Mouse (Mus musculus) 3134 (cell line): ENCODE measurements around the gene Myom1.

ENCODE experiments used
- DNase-seq: peaks from one replicate; pipeline ENCODE4 v3.0.0-alpha.2; 2011; ENCODE audit warnings: low spot score; ENCODE audit not compliant: insufficient read length; ENCODE audit errors: extremely low read depth

The Myom1 gene

DNA sequence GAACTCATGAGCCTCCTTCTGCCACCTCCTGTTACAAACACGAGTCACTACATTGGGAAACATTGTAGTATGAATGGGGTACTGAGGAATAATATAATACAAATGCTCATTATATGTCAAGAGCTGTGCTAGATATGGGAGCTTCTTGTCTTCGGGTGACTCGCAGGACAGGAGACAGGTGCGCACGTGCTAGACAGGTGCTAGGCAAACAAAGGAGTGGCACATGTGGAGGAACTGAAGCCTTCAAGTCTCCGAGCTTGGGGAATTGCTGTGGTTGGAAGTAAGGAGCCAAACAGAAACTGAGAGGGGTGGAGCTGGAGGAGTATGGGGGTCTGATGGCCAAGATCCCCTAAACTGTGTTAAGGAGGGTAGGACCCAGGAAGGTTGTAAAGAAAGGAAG lies 10.7 kb downstream of the Myom1 start:
- no peak for DNase-seq

DNA sequence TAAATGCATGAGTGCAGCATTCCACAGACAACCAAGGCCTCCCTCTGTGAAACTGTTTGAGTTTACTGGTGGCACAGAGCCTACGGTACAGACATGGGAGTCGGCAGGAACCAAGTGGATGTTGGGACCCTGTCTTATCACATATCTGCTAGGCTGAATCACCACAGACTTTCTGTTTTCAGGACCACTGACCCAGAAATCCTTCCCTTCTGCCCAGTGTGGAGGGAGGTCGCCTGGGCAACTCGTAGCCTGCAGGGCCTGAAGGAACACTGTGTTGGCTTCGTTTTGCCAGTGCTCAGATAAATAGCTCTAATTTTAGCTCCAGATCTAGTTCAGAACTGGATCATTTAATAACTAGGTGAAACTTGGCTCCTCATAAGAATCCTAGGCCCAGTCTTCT lies 12.5 kb downstream of the Myom1 start:
- no peak for DNase-seq

DNA sequence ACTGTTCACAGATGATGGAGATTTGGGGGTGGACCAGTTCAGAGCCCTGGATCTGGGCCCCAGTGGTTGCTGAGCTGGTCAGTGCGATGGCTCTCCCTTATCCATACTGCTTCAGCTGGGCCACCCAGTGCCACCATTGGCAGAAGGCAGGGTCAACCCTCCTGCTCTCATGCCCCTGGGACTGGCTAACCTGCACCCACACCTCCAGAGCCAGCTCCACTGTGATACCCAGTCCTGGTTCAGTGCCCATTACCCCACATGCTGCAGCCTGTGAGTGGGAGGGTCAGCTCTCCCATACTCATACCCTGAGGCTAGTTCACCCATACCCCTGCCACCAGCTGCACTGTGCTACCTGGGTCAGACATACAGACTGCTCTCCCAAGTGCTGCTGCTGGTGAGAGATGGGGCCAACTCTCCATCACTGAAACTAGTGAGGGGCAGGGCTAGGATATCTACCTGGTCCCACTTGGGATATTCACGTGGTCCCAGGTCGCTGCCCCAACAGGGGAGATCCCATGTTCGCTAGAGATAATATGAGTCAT lies 15.1 kb downstream of the Myom1 start:
- DNase-seq: no peak

DNA sequence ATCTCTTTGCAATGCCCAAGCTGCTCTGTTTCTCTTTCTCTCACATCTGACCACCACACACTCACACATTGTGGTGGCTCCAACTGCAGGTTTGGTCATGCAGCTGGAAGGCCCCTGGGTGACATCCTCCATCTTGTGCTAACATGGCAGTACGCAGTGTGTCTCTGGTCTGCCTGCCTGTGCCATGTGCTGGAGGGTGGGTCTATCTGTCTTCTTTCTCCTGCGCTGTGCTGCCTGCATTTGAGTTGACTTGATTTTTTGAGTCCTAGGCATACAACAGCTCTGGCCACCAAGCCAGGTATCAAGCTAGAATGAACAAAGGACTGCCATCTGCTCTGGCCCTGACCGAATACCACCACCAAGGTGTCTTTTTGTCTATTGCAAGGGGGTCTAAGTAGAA lies 15.7 kb downstream of the Myom1 start:
- no peak for DNase-seq

DNA sequence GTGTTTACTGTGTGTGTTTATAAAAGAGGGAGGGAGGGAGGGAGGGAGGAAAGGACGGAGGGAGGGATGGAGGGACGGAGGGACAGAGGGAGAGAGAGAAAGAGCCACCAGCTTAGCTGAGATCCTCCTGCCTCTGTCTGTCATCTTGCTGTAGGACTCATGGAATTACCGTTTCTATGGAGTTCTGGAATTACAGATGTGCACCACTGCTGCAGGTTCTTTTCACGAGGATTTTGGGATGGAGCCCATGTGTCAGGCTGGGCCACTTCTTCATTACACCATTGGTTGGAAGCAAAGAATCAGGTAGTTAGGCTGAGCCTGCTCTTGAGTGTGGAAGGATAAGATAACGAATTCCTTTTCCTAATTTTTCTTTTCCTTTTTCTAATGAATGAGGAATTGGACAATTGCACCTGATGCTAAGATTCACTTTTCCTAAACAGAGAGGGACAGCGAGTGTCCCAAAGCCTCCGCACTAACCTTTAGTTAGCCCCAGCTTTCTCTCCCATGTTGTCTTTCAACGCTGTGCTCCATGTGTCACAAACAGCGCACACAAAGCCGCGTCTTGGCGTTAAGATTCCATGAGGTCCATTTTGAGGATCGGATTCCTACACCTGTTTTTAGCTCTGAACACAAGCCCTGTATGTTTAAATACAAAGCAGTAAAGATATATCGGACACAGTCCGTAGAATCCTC lies 16.3 kb downstream of the Myom1 start:
- DNase-seq: no peak

DNA sequence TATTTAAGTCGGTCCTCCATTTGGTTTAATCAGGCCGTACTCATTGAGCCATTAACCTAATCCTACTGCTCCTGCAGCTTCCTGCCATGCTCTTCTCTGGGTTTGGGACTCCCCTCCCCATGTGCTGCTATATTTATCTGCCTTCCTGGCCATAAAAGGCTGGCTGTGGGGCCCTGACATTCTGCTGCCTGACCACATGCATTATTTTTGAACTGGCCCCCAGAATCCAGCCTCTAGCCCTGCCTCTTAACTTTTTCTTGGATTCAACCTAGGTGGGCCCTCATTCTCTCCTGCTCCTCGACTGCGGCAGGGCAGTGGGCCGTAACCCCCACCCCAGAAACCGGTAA lies 16.8 kb downstream of the Myom1 start:
- no peak for DNase-seq

DNA sequence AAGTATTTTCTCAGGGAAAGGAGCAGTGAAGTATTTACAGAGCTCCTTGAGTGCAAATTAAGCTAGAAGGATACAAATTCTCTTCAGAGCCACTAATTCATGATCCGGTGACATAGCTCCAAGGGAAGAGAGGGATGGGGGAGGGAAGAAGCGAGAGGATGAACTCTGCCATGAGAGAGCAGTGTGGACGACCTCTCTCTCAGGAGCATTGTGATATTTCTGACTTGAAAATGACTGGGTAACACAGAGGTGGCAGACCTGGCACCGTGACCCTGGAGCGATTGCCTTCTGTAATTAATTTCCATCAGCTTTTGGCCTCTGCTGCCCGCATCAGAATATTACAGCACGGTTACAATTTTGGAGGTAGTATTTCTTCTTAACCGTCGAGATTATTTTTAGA lies 17.4 kb downstream of the Myom1 start:
- DNase-seq: no peak

DNA sequence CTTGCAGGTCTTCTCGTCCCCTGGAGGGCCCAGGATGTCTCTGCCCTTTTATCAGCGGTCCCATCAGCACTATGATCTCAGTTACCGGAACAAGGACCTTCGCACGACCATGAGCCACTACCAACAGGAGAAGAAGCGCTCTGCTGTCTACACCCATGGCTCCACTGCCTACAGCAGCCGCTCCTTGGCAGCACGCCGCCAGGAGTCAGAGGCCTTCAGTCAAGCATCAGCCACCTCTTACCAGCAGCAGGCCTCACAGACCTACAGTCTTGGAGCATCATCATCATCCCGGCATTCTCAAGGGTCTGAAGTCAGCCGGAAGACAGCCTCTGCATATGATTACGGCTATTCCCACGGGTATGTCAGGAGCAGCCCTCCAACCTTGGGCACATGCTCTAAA lies 20.4 kb downstream of the Myom1 start:
- no peak for DNase-seq

DNA sequence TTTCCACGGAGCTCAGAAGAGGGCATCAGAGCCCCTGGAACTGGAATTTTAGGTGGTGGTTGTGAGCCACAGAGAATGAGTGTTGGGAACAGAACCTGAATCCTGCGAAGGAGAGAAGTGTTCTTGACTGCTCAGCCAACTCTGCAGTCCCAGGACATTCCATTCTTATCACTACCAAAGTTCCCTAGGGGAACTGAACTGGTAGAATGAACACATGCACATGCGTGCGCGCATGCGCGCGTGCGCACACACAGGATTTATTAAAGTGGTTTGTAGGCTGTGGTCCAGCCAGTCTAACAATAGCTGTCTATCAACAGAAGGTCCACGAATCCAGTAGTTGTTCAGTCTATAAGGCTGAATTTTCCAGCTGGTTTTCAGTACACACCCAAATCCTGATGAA lies 21.6 kb downstream of the Myom1 start:
- no peak for DNase-seq

DNA sequence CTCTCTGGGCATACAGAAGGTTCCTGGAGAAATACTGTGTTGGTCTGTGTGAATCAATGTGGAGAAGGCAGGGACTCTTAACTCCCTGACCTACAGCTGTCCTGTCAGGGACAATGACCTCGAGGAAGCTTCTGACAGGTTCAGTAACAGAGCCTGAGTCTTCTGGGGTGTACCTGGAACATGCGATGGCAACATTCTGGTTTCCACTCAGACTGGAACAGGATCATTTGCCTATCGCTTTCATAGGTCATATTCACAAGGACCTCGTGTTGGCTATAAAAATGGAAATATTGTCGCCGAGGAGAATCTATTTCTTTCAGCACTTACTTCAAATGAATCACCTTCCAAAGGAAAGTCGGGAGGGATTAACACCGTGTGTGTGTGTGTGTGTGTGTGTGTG lies 23.5 kb downstream of the Myom1 start:
- DNase-seq: no peak

DNA sequence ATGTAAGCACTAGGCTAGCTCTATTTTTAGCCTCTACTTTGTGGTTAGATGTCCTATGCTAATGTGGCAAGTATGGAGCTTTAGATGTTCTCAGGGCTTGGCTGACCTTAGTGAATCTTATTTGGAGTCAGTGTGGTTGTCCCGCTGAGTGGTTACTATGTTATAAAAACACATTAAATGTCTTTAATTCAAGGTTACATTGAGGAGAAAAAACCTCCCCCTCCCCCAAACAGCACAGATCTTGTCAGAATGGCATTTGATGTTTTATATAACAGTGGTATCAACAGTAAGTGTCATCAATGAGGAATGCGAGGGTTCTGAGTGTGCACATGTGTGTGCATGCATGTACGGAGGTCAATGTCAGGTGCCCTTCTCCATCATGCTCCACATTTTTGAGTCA lies 24.8 kb downstream of the Myom1 start:
- no peak for DNase-seq

DNA sequence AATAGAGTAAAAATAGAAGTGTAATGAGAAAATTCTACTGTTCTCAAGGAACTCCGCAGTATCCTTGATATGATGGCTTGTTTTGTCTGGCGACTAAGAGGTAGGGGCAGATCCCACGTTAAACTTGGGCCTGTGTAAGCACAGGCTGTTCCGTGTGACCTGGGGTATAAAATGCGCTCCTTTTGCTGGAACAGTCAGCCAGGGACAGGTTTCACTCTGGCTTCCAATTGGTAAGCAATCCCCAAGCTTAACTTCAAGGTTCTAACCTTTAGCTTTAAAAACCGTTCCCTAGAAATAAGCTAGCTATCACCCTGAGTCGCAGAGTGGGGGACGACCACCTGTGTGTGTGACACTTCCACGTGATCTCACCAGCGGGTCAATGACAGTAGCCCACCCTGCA lies 30.3 kb downstream of the Myom1 start:
- no peak for DNase-seq

DNA sequence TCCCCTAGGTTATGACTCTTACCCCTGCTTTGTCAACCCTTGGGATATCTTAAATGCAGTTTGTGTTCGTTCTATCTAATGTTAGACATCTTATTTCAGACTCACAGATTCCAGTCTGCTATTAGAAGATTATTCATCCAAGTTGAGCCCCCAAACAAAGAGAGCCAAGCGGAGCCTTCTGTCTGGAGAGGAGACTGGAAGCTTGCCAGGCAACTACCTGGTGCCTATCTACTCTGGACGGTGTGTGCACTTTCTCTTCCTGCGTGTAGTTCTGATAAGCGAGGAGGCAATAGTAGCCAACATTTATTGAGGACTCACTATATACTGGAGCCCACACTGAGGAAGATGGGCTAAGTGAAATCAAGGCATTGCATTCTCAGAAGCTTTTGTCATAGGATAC lies 32.0 kb downstream of the Myom1 start:
- no peak for DNase-seq

DNA sequence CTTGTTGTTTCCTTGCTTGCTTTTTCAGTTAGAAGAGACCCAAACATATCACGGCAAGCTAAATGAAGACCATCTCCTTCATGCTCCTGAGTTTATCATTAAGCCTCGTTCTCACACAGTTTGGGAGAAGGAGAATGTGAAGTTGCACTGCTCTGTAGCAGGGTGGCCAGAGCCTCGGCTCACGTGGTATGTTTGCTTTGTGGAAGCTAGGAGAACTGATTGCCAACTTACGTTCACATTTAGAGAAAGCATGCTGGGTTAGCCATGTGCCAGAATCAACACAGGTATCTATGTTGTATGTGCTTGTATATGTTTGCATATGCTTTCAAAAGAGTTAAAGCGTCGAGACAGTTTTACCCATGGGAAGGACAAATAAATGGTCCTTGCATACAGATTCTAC lies 34.8 kb downstream of the Myom1 start:
- no peak for DNase-seq

DNA sequence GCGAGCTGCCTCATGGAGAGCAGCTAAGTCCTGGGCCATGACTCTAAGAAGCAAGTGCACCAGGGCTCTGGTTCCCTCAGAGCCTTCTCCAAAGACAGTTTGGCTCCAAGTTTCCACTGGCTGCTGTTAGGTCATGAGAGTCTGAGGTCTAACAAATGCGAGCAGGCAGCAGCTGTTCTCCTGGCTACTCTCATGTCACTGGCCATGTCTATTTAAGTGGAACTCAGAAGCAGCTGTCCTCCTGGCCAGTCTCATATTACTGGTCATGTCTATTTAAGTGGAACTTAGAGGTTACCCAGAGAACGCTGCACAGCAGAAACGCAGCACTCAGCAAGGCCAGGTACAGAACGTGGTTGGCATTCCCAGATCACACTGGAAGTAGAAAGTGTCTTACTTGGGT lies 36.4 kb downstream of the Myom1 start:
- DNase-seq: no peak

DNA sequence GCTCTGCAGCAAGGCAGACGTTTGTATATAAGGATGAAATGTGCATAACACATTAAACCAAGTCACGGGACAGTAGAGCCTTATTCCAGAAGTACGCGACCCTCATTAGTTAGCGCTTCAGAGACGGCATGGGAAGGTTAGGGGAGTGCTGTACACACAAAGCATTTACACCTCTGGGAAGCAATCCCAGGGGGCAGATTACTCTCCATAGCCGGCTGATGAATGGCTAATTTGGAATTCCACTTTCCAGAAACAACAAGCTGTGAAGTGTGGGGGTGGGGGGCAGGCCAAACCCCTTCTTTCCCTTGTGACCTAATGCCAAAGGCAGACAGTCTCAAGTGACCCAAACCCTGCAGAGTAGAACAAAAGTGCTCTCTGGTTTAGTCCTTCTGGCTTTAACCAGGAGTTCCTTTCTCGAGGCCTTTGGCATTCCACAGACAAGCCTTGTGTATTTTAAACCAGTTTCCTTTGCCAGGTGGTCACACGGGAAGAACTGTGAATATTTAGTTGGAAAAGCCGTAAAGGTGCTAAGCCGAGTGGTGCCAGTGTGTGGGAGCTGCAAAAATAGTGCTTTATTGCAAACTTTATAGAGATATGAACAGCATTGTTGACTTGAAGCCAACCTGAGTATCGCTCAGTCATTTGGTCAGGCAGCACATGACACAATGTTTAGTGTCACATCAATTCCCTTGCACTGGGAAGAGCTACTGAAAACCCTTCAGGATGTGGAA lies 37.6 kb downstream of the Myom1 start:
- DNase-seq: no peak

DNA sequence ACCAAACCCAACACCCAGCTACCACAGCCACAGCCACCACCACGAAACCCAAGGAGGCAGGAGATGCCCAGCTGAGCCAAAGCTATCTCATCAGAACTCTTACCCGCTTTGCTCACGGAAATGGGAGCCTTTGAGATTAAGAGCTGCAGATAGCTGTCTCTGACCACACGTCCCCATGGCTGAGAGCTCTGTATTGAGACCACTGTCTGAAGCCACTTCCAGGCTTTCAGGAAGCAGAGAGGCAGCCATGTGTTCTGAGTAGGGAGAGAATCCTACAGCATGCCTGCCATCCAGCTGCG lies 38.1 kb downstream of the Myom1 start:
- no peak for DNase-seq

DNA sequence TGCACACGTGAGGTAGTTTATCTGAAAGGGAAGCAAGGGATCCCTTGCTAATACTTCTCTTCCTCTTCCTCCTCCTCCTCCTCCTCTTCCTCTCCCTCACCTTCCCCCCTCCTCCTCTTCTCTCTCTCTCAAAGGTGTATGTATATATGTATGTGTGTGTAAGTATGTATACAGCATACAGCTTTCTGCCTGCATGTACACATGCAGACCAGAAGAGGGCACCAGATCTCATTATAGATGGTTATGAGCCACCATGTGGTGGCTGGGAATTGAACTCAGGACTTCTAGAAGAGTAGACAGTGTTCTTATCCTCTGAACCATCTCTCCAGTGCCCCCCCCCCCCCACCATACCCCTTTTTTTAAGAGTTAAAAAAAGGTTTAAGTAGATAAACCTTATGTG lies 40.2 kb downstream of the Myom1 start:
- no peak for DNase-seq

DNA sequence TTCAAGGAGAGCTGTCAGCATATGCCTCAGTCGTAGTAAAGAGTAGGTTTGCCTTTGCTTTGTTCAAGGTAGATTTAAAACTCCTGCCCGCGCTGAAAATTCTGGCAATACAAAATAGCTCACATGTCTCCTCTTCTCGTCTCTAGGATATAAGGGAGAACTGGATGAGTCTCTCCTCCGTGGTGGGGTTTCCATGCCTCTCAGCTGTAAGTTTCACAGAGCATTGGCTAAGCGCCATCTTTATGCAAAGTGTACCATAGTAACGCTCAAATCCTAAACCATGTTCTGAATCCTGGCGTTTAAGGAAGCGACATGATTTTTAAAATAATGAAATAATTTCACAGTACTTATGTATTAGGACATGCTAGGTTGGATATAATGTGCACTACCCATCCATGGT lies 43.2 kb downstream of the Myom1 start:
- DNase-seq: no peak

DNA sequence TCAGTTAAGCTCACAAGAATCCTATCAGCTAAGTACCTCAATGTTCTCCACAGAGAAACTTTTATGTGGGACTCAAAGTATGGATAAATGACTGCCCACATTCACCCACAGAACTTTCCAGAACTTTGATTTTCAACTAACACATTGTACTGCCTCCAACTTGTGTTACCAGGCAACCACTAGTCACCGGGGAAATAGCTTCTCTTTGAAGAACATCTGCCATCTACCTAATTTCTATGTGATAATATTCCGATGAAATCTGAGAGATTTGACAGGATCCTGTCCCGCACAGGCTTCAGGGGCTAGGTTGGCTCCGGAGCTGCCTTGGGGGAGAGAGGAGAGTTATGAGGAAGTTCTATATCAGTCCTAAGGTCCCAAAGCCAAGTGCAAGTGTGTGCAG lies 44.4 kb downstream of the Myom1 start:
- DNase-seq: no peak

DNA sequence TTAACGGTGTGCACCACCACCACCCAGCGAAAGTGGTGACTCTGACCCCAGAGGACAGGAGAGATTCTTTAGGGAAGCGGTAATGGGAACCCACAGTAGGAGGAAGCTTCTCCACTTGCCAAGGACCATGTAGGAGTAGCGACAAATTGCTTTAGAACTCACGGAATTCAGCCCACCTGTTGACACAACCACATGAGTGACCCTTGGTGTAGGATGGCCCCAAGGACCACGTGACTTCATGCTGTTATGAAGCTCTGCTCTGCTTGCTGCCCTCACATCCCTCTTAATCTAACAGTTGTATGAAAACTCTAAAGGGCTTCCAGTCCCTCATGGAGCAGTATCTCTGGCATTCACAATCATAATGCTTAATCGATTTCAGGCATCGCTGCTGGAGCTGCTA lies 46.9 kb downstream of the Myom1 start:
- DNase-seq: no peak

DNA sequence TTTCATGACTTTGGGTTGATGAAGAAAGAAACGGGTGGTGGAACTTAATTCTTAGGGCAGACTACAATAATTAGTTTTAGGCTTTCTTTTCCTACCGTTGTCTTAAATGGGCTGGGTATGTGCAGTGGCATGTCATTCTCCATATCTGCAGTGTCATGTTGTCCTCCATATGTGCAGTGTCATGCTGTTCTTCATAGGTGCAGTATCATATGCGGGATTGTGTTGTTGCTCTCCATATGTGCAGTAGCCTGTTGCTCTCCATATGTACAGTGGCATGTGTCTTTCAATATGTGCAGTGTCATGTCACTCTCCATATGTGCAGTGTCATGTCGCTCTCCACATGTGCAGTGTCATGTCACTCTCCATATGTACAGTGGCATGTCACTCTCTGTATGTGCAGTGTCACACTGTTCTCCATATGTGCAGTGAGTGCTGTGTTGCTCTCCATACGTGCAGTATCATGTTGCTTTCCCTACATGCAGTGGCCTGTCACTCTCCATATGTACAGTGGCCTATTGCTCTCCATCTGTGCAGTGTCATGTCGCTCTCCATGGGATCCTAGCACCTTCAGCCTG lies 50.8 kb downstream of the Myom1 start:
- no peak for DNase-seq
